Mouse (Mus musculus): ENCODE results near the gene Arpc3.

The Arpc3 gene

GRCm38 (mm10) chr5:122391786-122392180 is at the start of gene Arpc3:
Arpc3 (plus strand) TSS chr5:122391878.
- peak; percentile 92 for DNase-seq

- DNase-seq, result no peak
These were observed 48.8 kb upstream of the Arpc3 start for GRCm38 (mm10) chr5:122342874-122343273.

GRCm38 (mm10) chr5:122343768-122344167 is 47.9 kb upstream of the Arpc3 start:
- no peak for DNase-seq

GRCm38 (mm10) chr5:122344260-122344659 is 47.4 kb upstream of the Arpc3 start:
- peak; percentile 82 for DNase-seq

GRCm38 (mm10) chr5:122345777-122346176 is 45.9 kb upstream of the Arpc3 start:
- peak; percentile 20 for DNase-seq

GRCm38 (mm10) chr5:122353807-122354491 is 37.7 kb upstream of the Arpc3 start, which contains the start of the genes Rad9b and Vps29:
Rad9b (minus strand) TSS chr5:122354233.
Vps29 (plus strand) TSS chr5:122354369.
- DNase-seq, result peak; percentile 100

- DNase-seq, result no peak
These were observed 37.1 kb upstream of the Arpc3 start for GRCm38 (mm10) chr5:122354492-122355067.

- DNase-seq, result no peak
These were observed 20.0 kb upstream of the Arpc3 start, which contains the start of gene Gpn3 for GRCm38 (mm10) chr5:122371591-122372191. Gpn3 (plus strand) TSS chr5:122371876.

- DNase-seq, result peak; percentile 100
These were observed 19.4 kb upstream of the Arpc3 start, which contains the start of gene Fam216a for GRCm38 (mm10) chr5:122372192-122372769. Fam216a (minus strand) TSS chr5:122372364.

- no peak for DNase-seq
These were observed 18.8 kb upstream of the Arpc3 start for GRCm38 (mm10) chr5:122372878-122373277.

GRCm38 (mm10) chr5:122377101-122377833 is 14.4 kb upstream of the Arpc3 start:
- DNase-seq, result no peak

GRCm38 (mm10) chr5:122378171-122378570 is 13.5 kb upstream of the Arpc3 start:
- no peak for DNase-seq

GRCm38 (mm10) chr5:122379374-122380155 is 12.1 kb upstream of the Arpc3 start:
- peak; percentile 89 for DNase-seq

GRCm38 (mm10) chr5:122390006-122390405 is 1.7 kb upstream of the Arpc3 start:
- no peak for DNase-seq

- no peak for DNase-seq
These were observed 1.0 kb upstream of the Arpc3 start for GRCm38 (mm10) chr5:122390671-122391070.

GRCm38 (mm10) chr5:122391178-122391785 is 396 bp upstream of the Arpc3 start:
- no peak for DNase-seq

GRCm38 (mm10) chr5:122392227-122393004 is 738 bp downstream of the Arpc3 start:
- DNase-seq, result peak; percentile 49

- DNase-seq, result peak; percentile 80
These were observed 2.2 kb downstream of the Arpc3 start for GRCm38 (mm10) chr5:122393887-122394286.

- DNase-seq, result no peak
These were observed 5.1 kb downstream of the Arpc3 start for GRCm38 (mm10) chr5:122396791-122397190.

GRCm38 (mm10) chr5:122397495-122397894 is 5.8 kb downstream of the Arpc3 start:
- no peak for DNase-seq

GRCm38 (mm10) chr5:122399871-122400270 is 8.2 kb downstream of the Arpc3 start:
- no peak for DNase-seq
